Mouse (Mus musculus) natural killer cell, adult 2 months (primary cell): ENCODE results near the gene Pax8.

Experiments used
- DNase-seq, 2 experiments: peaks; one replicate each; pipeline ENCODE4 v3.0.0; 2022; ENCODE audit warnings: low spot score in 2 of 2

The Pax8 gene

DNA sequence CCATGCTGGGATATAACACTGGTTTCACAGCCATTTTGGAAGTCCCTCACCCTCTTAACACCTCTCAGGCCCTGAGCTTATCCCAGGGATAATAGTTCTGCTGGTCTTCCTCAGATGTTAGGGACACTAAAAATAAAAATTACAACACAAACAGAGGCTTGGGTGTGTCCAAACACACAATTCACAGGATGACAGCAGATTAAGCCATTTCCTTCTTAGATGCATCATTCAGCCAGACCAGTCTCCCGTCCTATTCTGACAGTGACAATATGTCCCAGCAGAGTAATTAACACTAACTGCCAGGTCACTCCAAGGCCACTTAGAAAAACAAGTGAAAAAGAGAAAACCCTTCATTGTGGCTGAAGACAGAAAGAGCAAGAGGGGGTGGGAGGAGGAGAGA, 8.2 kb downstream of the Pax8 start:
- DNase-seq, result no peak

DNA sequence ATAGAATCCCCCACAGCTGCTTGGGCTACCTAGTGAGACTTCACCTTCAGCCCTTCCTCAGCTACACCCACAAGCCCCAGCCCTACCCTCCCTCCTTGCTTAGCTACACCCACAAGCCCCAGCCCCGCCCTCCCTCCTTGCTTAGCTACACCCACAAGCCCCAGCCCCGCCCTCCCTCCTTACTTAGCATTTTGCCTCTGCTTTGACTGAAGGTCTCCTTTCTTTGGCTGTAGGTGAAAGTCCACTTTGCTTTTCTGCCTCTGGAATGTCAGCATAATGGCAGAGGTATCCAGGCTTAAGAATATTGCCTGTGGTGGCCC, 14.6 kb downstream of the Pax8 start:
- no peak for DNase-seq

DNA sequence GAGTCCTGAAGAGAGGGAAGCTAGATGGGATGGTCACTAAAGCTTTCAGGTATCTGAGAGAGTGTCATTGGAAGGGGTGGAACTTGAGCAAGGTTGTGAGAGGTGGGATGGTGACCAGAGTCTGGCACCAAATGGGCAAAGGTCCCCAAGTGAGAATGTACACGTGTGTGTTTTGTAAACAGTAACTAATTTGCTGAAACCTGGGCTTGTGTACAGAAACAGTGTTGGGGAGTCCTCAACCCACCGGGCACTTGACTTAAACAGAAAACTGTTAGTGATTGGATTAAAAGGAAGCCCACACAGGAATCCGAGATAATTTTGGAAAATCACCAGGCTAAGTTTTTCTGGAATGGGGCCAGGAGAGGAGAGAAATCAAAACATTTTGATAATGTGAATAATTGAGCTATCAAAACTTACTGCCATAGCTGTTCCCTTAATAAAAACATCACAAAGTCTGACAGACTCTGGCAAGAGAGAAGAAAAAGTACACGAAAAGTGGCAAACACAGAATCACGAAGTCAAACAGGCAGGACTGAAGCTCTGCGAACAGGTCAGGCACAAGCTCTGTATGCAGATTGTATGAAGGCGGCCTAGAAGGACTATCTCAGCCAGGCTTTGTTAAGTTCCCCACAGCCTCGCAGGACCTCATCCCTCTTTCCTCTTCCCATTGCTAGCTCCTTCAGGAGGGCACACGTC, 15.1 kb downstream of the Pax8 start:
- DNase-seq, result no peak

DNA sequence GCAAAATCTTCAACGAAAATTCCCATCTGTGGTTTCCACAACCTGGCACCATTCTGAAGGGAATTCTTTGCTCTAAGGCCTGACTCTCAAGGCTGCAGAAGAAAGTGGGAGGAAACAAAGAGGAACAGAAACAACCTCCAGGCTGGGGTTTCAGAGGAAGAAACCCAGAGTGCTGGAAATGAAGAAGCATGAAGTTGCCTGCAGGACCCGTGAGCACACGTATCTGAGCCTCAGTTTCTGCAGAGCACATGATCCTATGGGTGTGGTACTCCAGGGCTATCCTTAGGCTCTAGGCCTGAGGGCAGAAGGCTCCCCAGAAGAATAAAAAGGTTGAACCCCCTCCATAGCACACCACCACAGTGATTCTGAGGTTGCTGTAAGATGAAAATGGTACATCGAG, 18.6 kb downstream of the Pax8 start:
- no peak for DNase-seq

DNA sequence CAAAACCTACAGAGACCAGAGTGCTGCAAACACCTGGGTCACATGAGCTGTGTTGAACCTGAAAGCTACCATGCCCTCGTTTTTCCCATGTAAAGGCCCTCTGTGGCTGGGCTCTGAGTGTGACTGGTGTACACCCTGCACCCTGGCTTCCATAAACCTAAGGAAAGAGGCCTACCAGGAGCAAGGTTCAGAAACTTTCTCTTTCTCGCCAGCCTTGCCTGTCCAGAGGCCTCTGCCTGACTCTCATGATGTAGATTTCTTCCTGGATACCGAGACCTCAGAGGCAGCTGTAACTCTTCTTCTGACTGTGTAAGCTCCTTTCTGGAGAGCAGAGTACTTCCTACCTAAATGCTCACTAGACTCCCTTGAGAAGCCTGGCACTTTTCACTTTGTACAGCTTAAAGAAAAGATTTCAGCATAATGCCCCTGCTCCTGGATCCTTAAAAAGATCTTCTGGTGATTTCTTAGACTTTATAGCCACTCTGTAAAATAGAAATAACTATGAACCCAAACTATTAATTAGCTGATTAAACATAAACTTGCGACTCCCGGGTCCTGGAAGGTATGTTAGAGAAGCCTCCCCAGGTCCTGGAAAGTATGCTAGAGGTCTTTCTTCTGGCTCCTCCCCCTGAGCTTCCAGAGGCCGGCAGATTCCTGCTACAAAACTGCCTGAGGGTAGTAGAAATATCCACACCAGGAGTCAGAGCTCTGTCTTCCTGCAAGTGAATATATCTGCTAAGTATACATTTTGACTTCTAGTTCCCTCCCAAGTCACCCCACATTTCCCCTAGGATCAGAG, 20.1 kb downstream of the Pax8 start:
- DNase-seq, result no peak

DNA sequence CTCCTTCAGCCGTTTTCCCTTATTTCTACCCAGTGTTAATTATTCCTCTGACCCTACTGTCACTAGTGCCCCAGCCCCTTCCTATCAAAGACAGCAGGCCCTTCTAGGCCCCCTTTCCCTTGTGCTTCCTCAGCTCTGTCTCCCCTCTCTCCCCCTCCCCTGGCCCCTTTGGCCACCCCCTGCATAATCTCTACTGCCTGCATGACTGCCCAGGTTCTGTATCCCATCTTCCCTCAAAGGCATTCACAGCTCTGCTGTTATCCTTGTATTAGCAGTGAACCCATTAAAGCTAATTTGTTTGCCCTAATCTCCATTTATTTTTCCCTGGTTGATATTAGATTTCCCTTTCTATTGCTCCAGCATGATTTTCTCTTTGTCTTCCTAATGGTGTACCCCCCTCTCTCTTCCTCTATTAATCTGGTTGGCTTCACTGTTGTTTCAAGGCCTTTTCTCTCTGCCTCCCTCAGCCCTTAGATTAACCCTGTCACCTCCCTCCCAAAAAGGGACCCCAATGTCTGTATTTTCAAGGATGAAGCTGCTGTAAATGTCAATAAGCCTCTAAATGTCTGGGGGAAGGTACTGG, 20.9 kb downstream of the Pax8 start:
- DNase-seq, result no peak

DNA sequence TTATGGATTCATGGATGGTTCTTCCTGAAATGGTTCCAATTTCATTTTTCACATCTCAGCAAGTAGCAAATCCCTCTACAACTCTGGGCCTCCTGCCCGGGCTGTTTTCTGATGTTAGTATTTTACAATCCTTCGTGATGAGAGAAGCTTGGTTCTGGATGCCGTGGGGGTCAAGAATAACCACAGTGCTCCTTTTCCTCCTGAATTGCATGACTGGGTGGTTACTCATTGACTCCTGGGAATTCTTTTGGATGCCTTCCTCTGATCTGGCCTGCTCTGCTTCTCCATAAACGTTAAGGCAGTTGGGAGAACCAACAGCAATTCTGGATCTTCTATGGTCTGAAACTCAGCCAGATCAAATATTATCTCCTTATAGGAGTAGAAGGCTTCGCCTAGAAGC, 22.2 kb downstream of the Pax8 start:
- no peak for DNase-seq

DNA sequence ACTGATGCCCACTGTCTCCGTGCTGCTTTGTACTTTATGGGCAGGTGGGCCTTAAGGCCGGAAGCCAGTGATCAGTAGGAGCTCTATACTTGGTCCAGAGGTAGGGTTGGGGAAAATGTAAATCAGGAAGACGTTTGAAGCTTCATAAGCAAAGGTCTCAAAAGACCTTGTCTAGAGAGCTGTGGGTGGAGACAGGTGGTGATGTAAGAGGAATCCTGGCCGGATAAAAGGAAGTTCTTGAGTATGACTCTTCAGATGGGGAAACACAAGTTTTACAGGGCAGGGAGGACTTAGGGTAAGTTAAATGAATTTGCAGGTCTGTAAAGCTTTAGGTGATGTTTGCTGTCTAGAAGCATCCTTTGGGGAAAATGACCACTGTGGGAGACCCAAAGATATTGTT, 26.3 kb downstream of the Pax8 start:
- no peak for DNase-seq

DNA sequence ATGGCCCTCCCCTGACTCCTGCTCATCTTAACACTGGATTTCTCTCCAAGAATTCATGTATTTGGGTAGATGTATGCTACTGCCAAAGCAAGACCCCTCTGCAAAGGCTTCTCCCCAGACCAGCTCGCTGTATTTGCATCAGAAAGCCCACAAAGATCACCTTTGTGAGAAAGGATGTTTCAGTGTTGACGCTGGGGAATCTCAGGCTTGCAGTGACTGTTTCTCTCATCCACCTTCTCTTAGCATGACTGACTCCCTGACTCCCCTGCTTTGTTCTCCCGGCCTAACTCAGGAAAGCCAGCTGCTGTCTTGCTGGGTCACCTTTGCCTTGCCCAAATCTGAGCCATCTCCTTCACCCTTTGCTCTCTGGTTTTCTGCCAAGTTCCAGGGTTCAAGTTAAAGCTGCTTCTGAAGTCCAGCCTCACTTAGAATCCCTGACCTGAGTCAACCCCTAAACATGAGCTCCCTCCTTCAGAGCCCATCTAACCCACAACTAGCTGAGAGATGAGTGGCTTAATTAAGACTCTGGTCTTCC, 32.1 kb downstream of the Pax8 start:
- no peak for DNase-seq

DNA sequence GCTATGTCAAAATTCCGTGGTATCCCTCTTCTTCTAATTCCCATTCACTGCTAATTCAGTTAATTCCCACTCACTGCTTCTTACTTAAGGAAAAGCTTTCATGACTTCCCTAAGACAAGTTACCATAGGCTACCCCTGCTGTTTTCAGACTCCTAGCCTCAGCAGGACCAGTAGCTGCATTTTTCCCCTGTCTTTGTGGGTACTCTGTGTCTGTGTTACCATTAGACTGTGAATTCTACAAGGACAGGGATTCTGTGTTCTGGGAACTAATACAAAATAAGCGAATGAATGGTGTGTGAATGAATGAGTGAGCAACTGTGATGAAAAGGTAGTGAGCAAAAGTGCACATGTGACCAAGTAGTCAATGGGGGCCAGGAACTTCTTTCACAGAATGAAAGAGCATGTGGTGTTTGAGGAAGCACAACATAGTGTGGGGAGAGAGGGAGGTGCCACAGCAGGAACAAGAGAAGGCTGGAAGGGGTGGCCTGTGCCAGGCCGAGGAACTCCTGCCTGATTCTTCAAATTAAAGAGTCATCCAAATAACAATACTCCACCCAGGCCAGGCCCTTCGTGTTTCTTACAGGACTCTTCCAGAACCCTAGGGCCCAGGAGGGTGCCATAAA, 33.0 kb downstream of the Pax8 start:
- no peak for DNase-seq

DNA sequence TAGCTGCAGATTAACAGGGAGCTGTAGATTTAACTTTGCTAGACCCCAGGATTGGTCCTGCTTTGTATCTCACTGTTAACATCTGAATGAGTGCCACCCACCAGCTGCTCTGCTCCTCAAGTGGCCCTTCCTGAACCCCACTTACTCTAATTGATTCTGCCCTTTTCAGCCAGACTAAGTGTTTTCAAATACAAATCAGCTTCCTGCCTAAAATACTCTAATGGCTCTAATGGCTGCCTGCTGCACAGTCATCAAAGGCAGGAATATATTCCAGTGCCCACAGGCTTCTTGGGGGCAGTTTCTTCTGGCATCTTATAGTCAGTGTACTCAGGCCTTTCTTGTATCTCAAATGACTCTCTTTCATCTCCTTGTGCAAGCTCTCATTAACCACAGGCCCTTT, 33.5 kb downstream of the Pax8 start:
- no peak for DNase-seq

DNA sequence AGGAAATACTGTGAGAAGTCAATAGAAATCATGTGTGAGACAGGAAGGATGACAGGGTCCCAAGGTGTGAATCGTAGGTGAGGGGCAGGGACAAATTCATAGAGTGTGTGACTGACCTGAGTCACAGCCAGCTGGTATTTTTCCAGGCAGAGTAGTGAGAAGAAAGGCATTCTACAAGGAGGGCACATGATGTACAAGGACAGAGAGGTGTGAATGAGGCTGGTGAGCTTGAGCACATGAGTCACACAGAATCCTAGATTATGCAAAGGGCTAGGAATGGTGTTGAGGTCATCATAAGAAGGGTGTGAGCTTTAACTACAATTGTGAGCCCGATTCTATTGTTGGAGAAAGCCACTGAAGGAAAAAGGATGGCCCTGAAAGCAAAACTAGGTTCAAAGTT, 35.3 kb downstream of the Pax8 start:
- no peak for DNase-seq

DNA sequence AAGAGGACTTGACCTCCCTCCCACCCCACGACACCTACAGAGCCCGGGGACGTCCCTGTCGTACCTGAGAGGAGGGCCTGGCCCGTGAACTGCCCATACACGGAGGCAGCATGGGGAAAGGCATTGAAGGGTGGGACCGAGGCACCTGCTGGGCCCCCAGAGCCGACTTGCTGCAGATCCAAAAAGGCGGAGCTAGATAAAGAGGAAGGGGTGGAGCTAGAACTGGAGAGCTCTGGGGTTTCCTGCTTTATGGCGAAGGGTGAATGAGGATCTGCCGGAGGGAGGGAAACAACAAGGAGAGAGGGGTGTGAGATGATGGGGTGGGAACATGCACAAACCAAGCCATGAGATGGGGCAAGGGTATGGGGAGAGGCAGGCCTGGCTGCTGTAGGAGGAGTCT, 39.7 kb downstream of the Pax8 start:
- DNase-seq, result no peak

DNA sequence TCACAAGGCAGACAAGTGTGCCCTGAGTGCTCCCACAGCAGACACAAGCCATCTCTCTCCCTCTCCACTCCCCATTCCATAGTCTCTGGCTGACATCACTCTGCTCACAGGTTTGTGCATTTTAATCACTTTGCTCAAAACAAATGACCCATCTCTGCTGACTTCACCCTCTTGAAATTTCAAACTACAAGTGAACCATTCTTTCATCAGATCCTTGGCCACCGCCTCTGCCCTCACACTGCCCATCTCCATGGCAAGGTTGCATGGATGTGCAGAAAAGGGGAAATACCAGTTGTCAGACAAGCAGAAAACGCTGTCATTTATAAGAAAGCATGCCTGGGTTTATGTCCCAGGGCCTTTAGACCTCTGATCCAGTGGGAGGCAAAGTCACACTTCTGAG, 40.7 kb downstream of the Pax8 start:
- DNase-seq, result no peak

DNA sequence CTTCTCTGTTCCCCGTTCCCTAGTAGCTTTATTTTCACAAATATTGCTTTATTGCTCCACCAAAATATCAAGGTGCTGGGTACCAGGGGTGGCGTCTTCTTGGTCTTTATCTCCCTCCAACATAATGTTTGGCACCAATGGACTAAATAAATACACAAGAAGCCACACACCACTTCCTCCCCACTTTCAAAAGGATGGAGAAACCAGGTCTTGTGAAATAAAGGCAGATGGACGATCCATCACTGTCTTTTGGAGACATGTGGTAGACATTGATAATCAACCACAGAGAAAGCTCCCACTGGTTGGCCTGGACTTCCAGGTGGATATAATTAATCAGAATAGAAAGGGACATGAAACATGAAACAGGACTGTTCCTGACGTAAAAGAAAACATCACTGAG, 45.6 kb downstream of the Pax8 start:
- no peak for DNase-seq

DNA sequence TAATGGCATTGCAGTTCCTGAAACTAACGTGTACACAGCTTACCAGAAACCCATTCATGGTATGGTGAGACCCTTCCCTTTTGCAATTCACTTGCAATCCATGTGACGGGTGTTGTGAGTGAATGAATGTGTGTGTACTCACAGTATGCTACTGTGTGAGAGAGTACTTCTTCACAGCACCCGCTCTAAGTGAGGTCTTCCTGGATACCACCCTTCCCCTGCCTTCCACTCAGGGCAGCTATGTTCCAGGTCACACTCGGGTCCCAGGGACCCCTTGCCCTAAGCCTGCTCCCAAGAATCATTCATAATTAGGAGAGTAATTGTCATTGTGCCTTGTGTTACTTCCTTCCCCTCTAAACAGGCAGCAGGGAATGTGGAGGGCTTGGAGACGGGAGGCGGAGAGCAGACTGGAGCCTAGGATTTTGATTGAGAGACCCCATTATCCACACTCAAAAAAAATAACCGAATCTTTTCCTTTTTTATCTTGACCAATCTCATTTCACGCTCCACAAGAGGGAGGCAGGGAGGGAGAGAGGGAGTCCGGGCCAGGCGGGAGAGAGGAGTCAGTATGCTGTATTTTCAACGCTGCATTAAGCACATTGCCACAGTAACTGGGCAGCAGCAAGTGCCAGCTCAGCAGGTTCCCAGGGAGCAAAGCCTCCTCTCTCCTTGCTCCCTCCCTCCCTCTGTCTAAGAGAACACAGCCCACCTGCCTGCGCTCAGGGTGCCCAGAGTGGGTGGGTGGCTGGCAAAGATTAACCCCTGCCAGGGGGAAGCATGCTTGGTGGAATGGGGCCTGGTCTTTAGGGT, 47.3 kb downstream of the Pax8 start:
- no peak for DNase-seq

DNA sequence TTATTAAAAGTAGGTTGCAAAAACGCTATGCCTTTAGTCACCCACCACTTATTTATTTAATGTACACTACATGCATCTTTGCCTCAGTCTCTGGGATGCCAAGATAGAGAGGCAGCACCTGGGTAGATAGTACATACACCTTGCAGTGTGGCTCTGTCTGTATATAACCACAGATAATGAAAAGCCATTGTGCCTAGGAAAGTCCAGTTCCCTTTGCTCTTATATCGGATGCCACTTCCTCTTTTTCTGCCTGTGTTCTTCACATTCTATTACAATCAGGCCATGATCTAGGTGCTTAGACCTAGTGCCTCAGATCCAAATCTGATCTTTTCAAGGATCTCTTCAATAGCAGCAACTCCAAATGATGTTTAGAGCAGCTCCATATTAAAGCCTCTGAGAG, 49.8 kb downstream of the Pax8 start:
- no peak for DNase-seq

DNA sequence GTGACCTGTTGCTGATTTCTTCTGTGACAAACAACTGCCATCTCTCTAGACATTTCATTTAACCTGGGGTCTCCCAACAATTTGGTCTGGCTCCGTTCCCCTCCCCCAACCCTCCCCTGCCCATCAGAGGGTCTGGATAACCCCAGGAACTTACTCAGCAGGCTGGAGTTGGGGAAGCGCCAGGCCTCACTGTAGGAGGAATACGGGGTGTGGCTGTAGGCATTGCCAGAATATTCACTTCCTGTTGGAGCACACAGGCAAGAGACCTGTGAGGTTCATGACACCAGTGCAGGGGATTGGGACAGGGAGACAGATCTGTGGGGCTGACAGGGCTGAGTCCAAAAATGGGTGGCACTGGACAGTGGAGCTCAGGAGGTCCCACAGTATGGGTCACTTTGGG, 52.6 kb downstream of the Pax8 start:
- no peak for DNase-seq

DNA sequence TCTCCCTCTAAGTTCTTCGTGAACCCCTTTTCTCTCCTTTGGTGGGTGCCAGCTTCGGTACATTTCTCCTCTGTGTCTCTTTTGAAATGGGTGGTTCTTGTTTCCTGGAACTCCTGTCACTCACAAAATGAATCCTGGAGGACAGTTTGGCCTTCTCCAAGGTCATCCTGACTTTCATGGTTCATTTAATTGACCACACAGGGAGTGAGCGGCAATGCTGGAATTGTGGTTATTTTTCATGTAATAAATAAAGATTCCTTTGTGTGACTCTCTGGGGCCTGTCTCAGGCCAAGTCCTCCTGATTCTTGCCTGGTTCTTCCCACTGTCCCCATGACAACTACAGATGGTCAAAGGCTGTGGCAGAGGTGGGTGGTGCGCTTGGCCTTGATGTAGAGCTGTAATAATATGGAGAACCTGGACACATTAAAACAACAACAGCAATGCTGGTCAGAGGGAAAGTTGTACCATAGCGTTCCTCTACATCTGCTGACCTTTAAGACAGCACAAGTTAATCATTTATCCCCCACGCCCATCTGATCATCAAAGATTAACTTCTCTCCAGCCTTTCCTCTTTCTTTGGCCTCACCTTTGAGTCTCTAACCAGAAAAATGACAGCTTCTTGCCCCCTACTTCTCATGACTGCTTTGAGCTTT, 54.1 kb downstream of the Pax8 start:
- DNase-seq, result no peak

DNA sequence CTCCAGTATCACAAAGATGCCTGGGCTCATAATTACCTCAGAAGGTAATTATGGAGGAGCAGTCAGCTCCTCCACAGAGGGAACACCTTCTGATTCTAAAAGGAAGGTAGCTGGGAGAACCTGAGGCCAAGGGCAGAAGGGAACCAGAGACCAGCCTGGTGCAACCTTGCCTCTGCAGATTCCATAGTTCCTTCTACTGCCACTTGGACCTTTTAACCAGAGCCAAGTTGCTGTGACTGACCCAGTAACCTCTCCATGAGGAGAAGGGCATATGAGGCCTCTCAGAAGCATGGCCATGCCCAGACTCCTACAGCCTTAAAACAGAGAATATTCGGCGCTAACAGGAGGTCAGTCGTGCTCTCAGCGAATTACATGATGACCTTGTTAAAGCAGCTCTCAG, 57.8 kb downstream of the Pax8 start:
- no peak for DNase-seq

DNA sequence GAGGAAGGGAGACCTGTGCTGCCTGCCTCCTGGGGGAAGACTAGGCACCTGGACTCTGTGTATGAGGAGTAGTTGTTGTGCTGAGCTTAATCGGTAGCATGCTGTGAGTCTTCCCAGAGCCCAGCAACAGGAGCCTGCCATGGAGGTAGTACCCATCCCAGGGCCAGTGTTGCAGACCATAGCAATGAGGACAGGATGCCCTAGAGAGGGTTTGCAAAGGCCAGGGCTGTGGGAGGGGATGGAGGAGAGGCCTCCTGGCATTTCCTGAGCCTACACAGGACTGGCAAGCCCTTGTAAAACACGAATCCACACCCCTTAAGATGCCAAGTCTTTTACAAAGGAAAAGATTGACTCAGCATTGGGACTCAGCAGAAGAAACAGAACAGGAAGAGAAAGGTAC, 58.3 kb downstream of the Pax8 start:
- DNase-seq, result no peak
